Mouse (Mus musculus) lung, adult 2 months (tissue): Measurements from ENCODE around the gene Lxn.

ENCODE experiments used
- CTCF ChIP-seq: fragments of 200-500 bp; IDR thresholded peaks from 2 replicates; pipeline ENCODE4 v1.5.1; 2011; ENCODE audit warnings: mild to moderate bottlenecking, low read length, control low read depth; ENCODE audit not compliant: insufficient read depth
- POLR2A ChIP-seq: fragments of 200-500 bp; IDR thresholded peaks from 2 replicates; pipeline ENCODE4 v1.6.1; 2011; ENCODE audit warnings: low read depth, mild to moderate bottlenecking, control low read depth, low read length, borderline replicate concordance; ENCODE audit errors: extremely low read depth

- TF ChIP-seq CTCF (no peak), POLR2A (no peak)
Measured at GRCm38 (mm10) chr3:67467281-67467680, 3.6 kb upstream of the Lxn start.
